Mouse (Mus musculus) limb, embryonic 10.5 days (tissue): ENCODE data around the gene Ndufb7. TPM values are rescaled to one million over a fixed set of nuclear protein-coding genes. Genes with fewer than 3 reads are reported as not detected.

Source experiments
- DNase-seq: peaks from one replicate; pipeline ENCODE4 v3.0.0-alpha.2; 2017; ENCODE audit warnings: low spot score
- H3K27ac ChIP-seq: fragments of 300-500 bp; sonication (generic); 2 replicates; pipeline ENCODE4 v1.5.1; 2016; ENCODE audit warnings: mild to moderate bottlenecking
- H3K27me3 ChIP-seq: fragments of 300-500 bp; sonication (generic); 2 replicates; pipeline ENCODE4 v1.6.1; 2016; ENCODE audit warnings: low read depth, mild to moderate bottlenecking; ENCODE audit not compliant: poor library complexity, severe bottlenecking
- H3K36me3 ChIP-seq: fragments of 300-500 bp; sonication (generic); 2 replicates; pipeline ENCODE4 v1.6.1; 2016; ENCODE audit warnings: mild to moderate bottlenecking, moderate library complexity
- H3K4me1 ChIP-seq: fragments of 300-500 bp; sonication (generic); 2 replicates; pipeline ENCODE4 v1.6.1; 2016
- H3K4me3 ChIP-seq: fragments of 300-500 bp; sonication (generic); 2 replicates; pipeline ENCODE4 v1.5.1; 2016; ENCODE audit warnings: mild to moderate bottlenecking, moderate library complexity
- H3K9me3 ChIP-seq: fragments of 300-500 bp; sonication (generic); replicated peaks from 2 replicates; pipeline ENCODE4 v1.6.1; 2016; ENCODE audit warnings: mild to moderate bottlenecking
- WGBS: fragments of 180-500 bp; shearing (Covaris S2); methylation state at CpG from one replicate; pipeline ENCODE4 v1.1.7; 2016; 5-methylcytosine and 5-hydroxymethylcytosine counted together
- polyA plus RNA-seq: library from polyadenylated mRNA; unstranded; fragments of >200 nt; fragmentation: Nextera tagmentation; extraction: Ambion mirVana; gene quantifications from 2 replicates; pipeline ENCODE4 v1.2.1, GENCODE M21; 2016

The Ndufb7 gene
- polyA plus RNA-seq, 1 experiment from 2014 or later: 316 TPM

- Histone ChIP-seq H3K4me1 (peaks cover 17% of the 10 kb centered on the region), H3K27ac (no peak overlapping the region), H3K4me3 (no peak overlapping the region), H3K27me3 (no peaks in the 10 kb centered on the region), H3K36me3 (peaks cover 11% of the 10 kb centered on the region), H3K9me3 (no peaks in the 10 kb centered on the region)
- DNase-seq: no peak
- 34% methylated on average over 3 of the region's 3 CpGs for WGBS
Measured at GRCm38 (mm10) chr8:83596369-83596768, 29.9 kb downstream of the Ndufb7 start.

GRCm38 (mm10) chr8:83598146-83598545 is 31.7 kb downstream of the Ndufb7 start:
- H3K27me3 ChIP-seq: no peaks in the 10 kb centered on the region
- DNase-seq: no peak
- WGBS: 19% methylated on average over 1 of the region's 1 CpGs
- H3K4me3 ChIP-seq: no peak overlapping the region
- no peak overlapping the region for H3K27ac ChIP-seq
- H3K9me3 ChIP-seq: no peaks in the 10 kb centered on the region
- H3K4me1 ChIP-seq: peaks cover 3% of the 10 kb centered on the region; the same call in 1 of the 2 replicates
- no peaks in the 10 kb centered on the region for H3K36me3 ChIP-seq

GRCm38 (mm10) chr8:83599814-83600213 is 33.3 kb downstream of the Ndufb7 start:
- H3K4me3 ChIP-seq: no peak overlapping the region
- H3K9me3 ChIP-seq: no peaks in the 10 kb centered on the region
- H3K27me3 ChIP-seq: no peaks in the 10 kb centered on the region
- no peaks in the 10 kb centered on the region for H3K4me1 ChIP-seq
- H3K36me3 ChIP-seq: no peaks in the 10 kb centered on the region
- DNase-seq: no peak
- no peak overlapping the region for H3K27ac ChIP-seq

GRCm38 (mm10) chr8:83602650-83603029 is 36.2 kb downstream of the Ndufb7 start:
- Histone ChIP-seq H3K27ac (no peak overlapping the region), H3K9me3 (no peaks in the 10 kb centered on the region), H3K4me1 (peaks cover 8% of the 10 kb centered on the region; the same call in 1 of the 2 replicates), H3K36me3 (no peaks in the 10 kb centered on the region), H3K27me3 (no peaks in the 10 kb centered on the region), H3K4me3 (no peak overlapping the region)
- WGBS: 86% methylated on average over 2 of the region's 2 CpGs
- no peak for DNase-seq

GRCm38 (mm10) chr8:83607661-83608397 is 41.4 kb downstream of the Ndufb7 start, which contains the start of the genes Tecr and Dnajb1:
TSS of gene Tecr (minus strand) at chr8:83607971.
TSS of gene Dnajb1 (plus strand) at chr8:83608193.
- no peaks in the 10 kb centered on the region for H3K27me3 ChIP-seq
- WGBS: under 1% methylated on average over 69 of the region's 69 CpGs
- peaks cover 18% of the 10 kb centered on the region for H3K4me1 ChIP-seq
- peak; percentile 100 for DNase-seq
- peaks cover 34% of the 10 kb centered on the region for H3K36me3 ChIP-seq
- peak within 1 kb of the TSS; percentile 95 for H3K27ac ChIP-seq
- H3K4me3 ChIP-seq: peak within 1 kb of the TSS; percentile 68
- H3K9me3 ChIP-seq: no peaks in the 10 kb centered on the region

- WGBS: under 1% methylated on average over 51 of the region's 51 CpGs
- DNase-seq: peak; percentile 83
- Histone ChIP-seq H3K4me1 (peaks cover 18% of the 10 kb centered on the region), H3K27me3 (no peaks in the 10 kb centered on the region), H3K9me3 (no peaks in the 10 kb centered on the region), H3K27ac (peak overlapping the region; percentile 95), H3K4me3 (peak overlapping the region; percentile 68), H3K36me3 (peaks cover 40% of the 10 kb centered on the region)
Measured at GRCm38 (mm10) chr8:83608398-83608829, 41.9 kb downstream of the Ndufb7 start.

- 43% methylated on average over 9 of the region's 9 CpGs for WGBS
- no peak for DNase-seq
Measured at GRCm38 (mm10) chr8:83609086-83609485, 42.6 kb downstream of the Ndufb7 start.

GRCm38 (mm10) chr8:83609547-83610180 is 43.2 kb downstream of the Ndufb7 start:
- Histone ChIP-seq H3K4me3 (peak overlapping the region; percentile 68), H3K27me3 (no peaks in the 10 kb centered on the region), H3K27ac (no peak overlapping the region), H3K4me1 (peaks cover 18% of the 10 kb centered on the region), H3K36me3 (peaks cover 51% of the 10 kb centered on the region), H3K9me3 (no peaks in the 10 kb centered on the region)
- DNase-seq: no peak
- WGBS: 89% methylated on average over 10 of the region's 10 CpGs

More at GRCm38 (mm10) chr8:83609086-83609485, 42.6 kb downstream of the Ndufb7 start:
- H3K4me1 ChIP-seq: peaks cover 18% of the 10 kb centered on the region
- H3K9me3 ChIP-seq: no peaks in the 10 kb centered on the region
- H3K4me3 ChIP-seq: peak overlapping the region; percentile 68
- no peaks in the 10 kb centered on the region for H3K27me3 ChIP-seq
- H3K27ac ChIP-seq: peak overlapping the region; percentile 95
- H3K36me3 ChIP-seq: peaks cover 47% of the 10 kb centered on the region

GRCm38 (mm10) chr8:83611921-83612320 is 45.5 kb downstream of the Ndufb7 start:
- H3K36me3 ChIP-seq: peaks cover 53% of the 10 kb centered on the region
- H3K27me3 ChIP-seq: no peaks in the 10 kb centered on the region
- no peaks in the 10 kb centered on the region for H3K9me3 ChIP-seq
- H3K4me1 ChIP-seq: peaks cover 17% of the 10 kb centered on the region
- WGBS: 99% methylated on average over 4 of the region's 4 CpGs
- H3K27ac ChIP-seq: no peak overlapping the region
- DNase-seq: no peak
- H3K4me3 ChIP-seq: no peak overlapping the region

- peaks cover 11% of the 10 kb centered on the region for H3K4me1 ChIP-seq
- H3K9me3 ChIP-seq: no peaks in the 10 kb centered on the region
- DNase-seq: no peak
- 95% methylated on average over 4 of the region's 4 CpGs for WGBS
- no peak overlapping the region for H3K27ac ChIP-seq
- H3K4me3 ChIP-seq: no peak overlapping the region
- no peaks in the 10 kb centered on the region for H3K27me3 ChIP-seq
- peaks cover 53% of the 10 kb centered on the region for H3K36me3 ChIP-seq
Measured at GRCm38 (mm10) chr8:83613695-83614094, 47.2 kb downstream of the Ndufb7 start.

- H3K4me1 ChIP-seq: 0 out of 2 replicates have a peak, but pooled peaks cover under 1% of the 10 kb centered on the region
- no peaks in the 10 kb centered on the region for H3K27me3 ChIP-seq
- no peak overlapping the region for H3K4me3 ChIP-seq
- no peak overlapping the region for H3K27ac ChIP-seq
- H3K9me3 ChIP-seq: no peaks in the 10 kb centered on the region
- DNase-seq: no peak
- peaks cover 31% of the 10 kb centered on the region for H3K36me3 ChIP-seq
Measured at GRCm38 (mm10) chr8:83616625-83617024, 50.2 kb downstream of the Ndufb7 start.

- Histone ChIP-seq H3K27me3 (no peaks in the 10 kb centered on the region), H3K4me1 (peaks cover 5% of the 10 kb centered on the region; the same call in 1 of the 2 replicates), H3K9me3 (no peaks in the 10 kb centered on the region), H3K4me3 (no peak overlapping the region), H3K27ac (no peak overlapping the region), H3K36me3 (peaks cover 26% of the 10 kb centered on the region)
- no peak for DNase-seq
- WGBS: 88% methylated on average over 2 of the region's 2 CpGs
Measured at GRCm38 (mm10) chr8:83617111-83617510, 50.6 kb downstream of the Ndufb7 start.

- WGBS: 93% methylated on average over 2 of the region's 2 CpGs
Measured at GRCm38 (mm10) chr8:83618566-83618965, 52.1 kb downstream of the Ndufb7 start.

More at GRCm38 (mm10) chr8:83618566-83618965, 52.1 kb downstream of the Ndufb7 start:
- DNase-seq: no peak
- Histone ChIP-seq H3K9me3 (no peaks in the 10 kb centered on the region), H3K4me1 (peaks cover 10% of the 10 kb centered on the region; the same call in 1 of the 2 replicates), H3K27ac (no peak overlapping the region), H3K27me3 (no peaks in the 10 kb centered on the region), H3K36me3 (peaks cover 11% of the 10 kb centered on the region), H3K4me3 (no peak overlapping the region)
